Mouse (Mus musculus): Measurements from ENCODE around the gene Map2. TPM values are rescaled to one million over a fixed set of nuclear protein-coding genes. Genes with fewer than 3 reads are reported as not detected.

Gene Map2
- polyA plus RNA-seq (2012; ENCODE audit: insufficient read depth, insufficient read length, missing spikeins), result 1.5 and 2.0 TPM in 2 replicates

- Histone ChIP-seq H3K4me3 (ENCODE audit: insufficient read depth, low read length) (peak within 1 kb of the TSS; percentile 72), H3K27ac (ENCODE audit: insufficient read depth, low read depth, low read length) (no peak within 1 kb of the TSS), H3K4me1 (ENCODE audit: control insufficient read depth, insufficient read depth, low read length) (no peaks in the 10 kb centered on the region)
- TF ChIP-seq CTCF (IDR thresholded peaks at IDR 0.05; ENCODE audit: low read depth, low read length) (no peak), POLR2A (IDR thresholded peaks at IDR 0.05; ENCODE audit: borderline replicate concordance, low read depth, low read length) (no peak)
Measured at GRCm38 (mm10) chr1:66175041-66175665, at the start of gene Map2. Gene Map2, plus strand, starts transcription at chr1:66175273.

- no peak overlapping the region for H3K27ac ChIP-seq (ENCODE audit: insufficient read depth, low read depth, low read length)
- TF ChIP-seq POLR2A (IDR thresholded peaks at IDR 0.05; ENCODE audit: borderline replicate concordance, low read depth, low read length), result no peak
- no peak for TF ChIP-seq CTCF (IDR thresholded peaks at IDR 0.05; ENCODE audit: low read depth, low read length)
- no peak overlapping the region for H3K4me3 ChIP-seq (ENCODE audit: insufficient read depth, low read length)
- H3K4me1 ChIP-seq (ENCODE audit: control insufficient read depth, insufficient read depth, low read length), result no peaks in the 10 kb centered on the region
Measured at GRCm38 (mm10) chr1:66133014-66133413, 42.1 kb upstream of the Map2 start.

DNA sequence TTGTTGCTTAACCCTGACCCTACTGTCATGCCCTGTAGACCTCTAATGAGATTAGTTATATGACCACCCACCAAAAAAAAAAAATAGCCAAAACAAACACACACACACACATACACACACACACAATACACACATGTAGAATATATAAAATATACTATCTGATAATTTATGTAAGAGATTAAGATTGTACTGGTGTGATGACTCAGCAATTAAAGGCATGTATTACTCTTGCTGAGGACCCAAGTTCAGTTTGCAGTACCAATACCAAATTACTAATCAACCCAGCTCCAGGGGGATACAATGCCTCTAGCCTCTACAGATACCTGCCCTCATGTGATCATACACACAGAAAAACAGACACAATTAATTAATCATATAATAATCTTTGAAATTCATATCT is 39.7 kb upstream of the Map2 start:
- TF ChIP-seq CTCF (IDR thresholded peaks at IDR 0.05; ENCODE audit: low read depth, low read length) (no peak), POLR2A (IDR thresholded peaks at IDR 0.05; ENCODE audit: borderline replicate concordance, low read depth, low read length) (no peak)
- Histone ChIP-seq H3K4me1 (ENCODE audit: control insufficient read depth, insufficient read depth, low read length) (no peaks in the 10 kb centered on the region), H3K4me3 (ENCODE audit: insufficient read depth, low read length) (no peak overlapping the region), H3K27ac (ENCODE audit: insufficient read depth, low read depth, low read length) (no peak overlapping the region)

- H3K4me3 ChIP-seq (ENCODE audit: insufficient read depth, low read length), result no peak overlapping the region
- no peak overlapping the region for H3K27ac ChIP-seq (ENCODE audit: insufficient read depth, low read depth, low read length)
- H3K4me1 ChIP-seq (ENCODE audit: control insufficient read depth, insufficient read depth, low read length), result no peaks in the 10 kb centered on the region
- TF ChIP-seq POLR2A (IDR thresholded peaks at IDR 0.05; ENCODE audit: borderline replicate concordance, low read depth, low read length), result no peak
- no peak for TF ChIP-seq CTCF (IDR thresholded peaks at IDR 0.05; ENCODE audit: low read depth, low read length)
Measured at GRCm38 (mm10) chr1:66140686-66141085, 34.4 kb upstream of the Map2 start.

DNA sequence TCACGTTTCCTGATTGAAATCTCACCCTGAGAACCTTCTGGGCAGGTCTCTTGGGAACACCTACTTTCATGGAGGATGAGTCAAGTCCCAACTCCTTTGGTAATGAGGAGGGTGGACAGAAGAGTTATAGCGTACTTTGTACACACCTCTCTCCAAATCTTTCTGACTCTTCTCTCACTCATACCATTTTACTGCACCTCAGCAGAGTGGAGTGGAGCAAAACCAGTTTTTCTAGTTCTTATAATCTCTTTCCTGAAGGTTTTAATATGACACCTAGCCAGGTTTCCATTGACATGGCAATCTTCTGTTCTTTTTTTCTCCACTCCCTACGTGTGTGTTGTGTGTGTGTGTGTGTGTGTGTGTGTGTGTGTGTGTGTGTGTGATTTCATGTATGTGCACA is 29.9 kb upstream of the Map2 start:
- TF ChIP-seq POLR2A (IDR thresholded peaks at IDR 0.05; ENCODE audit: borderline replicate concordance, low read depth, low read length) (no peak), CTCF (IDR thresholded peaks at IDR 0.05; ENCODE audit: low read depth, low read length) (no peak)

DNA sequence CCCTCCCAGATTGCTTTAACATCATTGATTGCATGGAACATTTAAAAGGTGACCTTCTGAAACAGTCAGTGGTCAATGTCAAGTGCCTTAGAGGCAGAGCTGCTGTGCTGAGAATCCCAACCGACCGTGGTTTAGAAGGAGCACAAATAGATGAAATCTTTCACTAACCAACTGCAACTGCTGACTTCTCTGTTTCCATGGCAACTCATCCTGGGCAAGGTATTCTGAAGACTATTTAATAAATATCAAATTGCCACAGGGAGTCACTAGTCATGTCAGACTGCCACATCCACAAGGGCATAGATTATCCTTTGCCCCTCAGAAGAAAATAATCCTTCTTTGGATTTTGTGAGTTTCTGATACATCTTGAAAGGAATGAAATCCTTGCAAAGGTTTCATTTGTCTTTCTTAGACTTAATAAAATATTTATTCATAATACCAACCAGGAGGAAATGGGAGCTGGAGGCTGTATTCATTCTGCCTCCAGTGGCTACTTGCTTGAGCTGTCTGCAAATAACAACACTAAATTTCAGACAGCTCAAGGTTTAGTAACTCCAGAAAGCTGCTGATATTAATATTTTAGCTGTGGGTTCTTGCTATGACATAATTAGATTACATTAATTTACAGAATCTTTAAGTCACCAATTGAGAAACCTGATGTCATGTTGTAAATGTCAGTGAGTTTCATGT is 26.1 kb upstream of the Map2 start:
- no peak overlapping the region for H3K27ac ChIP-seq (ENCODE audit: insufficient read depth, low read depth, low read length)
- H3K4me3 ChIP-seq (ENCODE audit: insufficient read depth, low read length), result no peak overlapping the region
- H3K4me1 ChIP-seq (ENCODE audit: control insufficient read depth, insufficient read depth, low read length), result no peaks in the 10 kb centered on the region
- no peak for TF ChIP-seq POLR2A (IDR thresholded peaks at IDR 0.05; ENCODE audit: borderline replicate concordance, low read depth, low read length)
- no peak for TF ChIP-seq CTCF (IDR thresholded peaks at IDR 0.05; ENCODE audit: low read depth, low read length)

More for the DNA sequence above, 29.9 kb upstream of the Map2 start:
- Histone ChIP-seq H3K4me1 (ENCODE audit: control insufficient read depth, insufficient read depth, low read length) (no peaks in the 10 kb centered on the region), H3K4me3 (ENCODE audit: insufficient read depth, low read length) (no peak overlapping the region), H3K27ac (ENCODE audit: insufficient read depth, low read depth, low read length) (no peak overlapping the region)

DNA sequence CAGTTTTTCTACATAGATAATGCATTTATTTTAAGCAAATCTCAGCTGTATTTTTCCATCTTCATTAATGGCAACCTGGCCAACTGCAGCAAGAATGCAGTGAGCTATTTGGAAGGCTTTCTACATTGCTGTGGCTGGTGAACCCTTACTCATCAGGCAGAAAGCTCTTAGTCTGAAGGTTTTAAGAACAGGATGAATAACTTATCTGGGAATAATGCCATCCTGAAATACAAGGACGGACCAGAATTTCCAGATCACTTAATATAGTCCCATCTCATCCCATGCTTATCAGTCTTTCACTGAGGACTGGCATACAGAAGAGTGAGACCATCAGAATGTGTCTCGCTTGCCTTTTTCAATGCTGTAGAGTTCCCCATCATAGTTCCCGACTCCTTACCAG is 24.3 kb upstream of the Map2 start:
- no peaks in the 10 kb centered on the region for H3K4me1 ChIP-seq (ENCODE audit: control insufficient read depth, insufficient read depth, low read length)
- no peak for TF ChIP-seq CTCF (IDR thresholded peaks at IDR 0.05; ENCODE audit: low read depth, low read length)
- TF ChIP-seq POLR2A (IDR thresholded peaks at IDR 0.05; ENCODE audit: borderline replicate concordance, low read depth, low read length), result no peak
- no peak overlapping the region for H3K27ac ChIP-seq (ENCODE audit: insufficient read depth, low read depth, low read length)
- no peak overlapping the region for H3K4me3 ChIP-seq (ENCODE audit: insufficient read depth, low read length)

DNA sequence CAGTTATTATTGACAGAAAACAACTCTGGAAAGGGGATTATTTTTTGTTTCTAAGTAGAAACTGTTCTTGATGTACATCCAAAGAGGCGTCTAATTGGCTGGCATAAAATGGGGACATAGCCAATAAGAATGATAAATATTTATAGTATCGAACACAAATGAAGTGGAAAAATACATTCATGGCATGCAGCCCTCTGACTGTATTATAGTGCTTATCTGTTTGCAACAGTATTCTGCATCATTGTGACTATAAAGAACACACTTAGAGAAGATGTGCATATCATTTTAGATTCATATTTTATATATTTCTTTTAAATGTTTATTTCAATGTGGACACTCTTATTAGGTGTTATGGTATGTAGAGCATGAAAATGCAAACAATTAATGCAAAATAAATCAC is 17.9 kb upstream of the Map2 start:
- H3K27ac ChIP-seq (ENCODE audit: insufficient read depth, low read depth, low read length), result no peak overlapping the region
- no peak for TF ChIP-seq POLR2A (IDR thresholded peaks at IDR 0.05; ENCODE audit: borderline replicate concordance, low read depth, low read length)
- TF ChIP-seq CTCF (IDR thresholded peaks at IDR 0.05; ENCODE audit: low read depth, low read length), result no peak
- no peaks in the 10 kb centered on the region for H3K4me1 ChIP-seq (ENCODE audit: control insufficient read depth, insufficient read depth, low read length)
- H3K4me3 ChIP-seq (ENCODE audit: insufficient read depth, low read length), result no peak overlapping the region

DNA sequence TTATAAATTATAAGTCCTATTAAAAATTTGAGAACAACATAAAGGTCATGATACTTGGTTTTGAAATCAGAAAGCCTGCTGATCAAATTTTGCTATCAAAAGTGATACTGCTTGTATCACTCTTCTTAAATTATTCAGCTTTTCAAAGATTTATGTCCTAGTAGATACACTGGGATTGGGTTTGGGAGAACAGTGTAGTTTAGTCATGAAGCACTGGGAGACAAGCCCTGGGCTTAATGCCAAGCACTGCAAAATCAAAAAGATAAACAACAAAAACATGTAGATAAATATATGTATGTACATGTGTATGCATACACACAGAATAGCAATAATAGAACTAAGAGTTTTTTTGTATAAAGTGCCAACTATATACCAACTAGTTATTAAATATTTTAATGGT is 17.5 kb upstream of the Map2 start:
- no peak for TF ChIP-seq POLR2A (IDR thresholded peaks at IDR 0.05; ENCODE audit: borderline replicate concordance, low read depth, low read length)
- H3K27ac ChIP-seq (ENCODE audit: insufficient read depth, low read depth, low read length), result no peak overlapping the region

GRCm38 (mm10) chr1:66164648-66165047 is 10.4 kb upstream of the Map2 start:
- H3K27ac ChIP-seq (ENCODE audit: insufficient read depth, low read depth, low read length), result no peak overlapping the region
- TF ChIP-seq POLR2A (IDR thresholded peaks at IDR 0.05; ENCODE audit: borderline replicate concordance, low read depth, low read length) (no peak), CTCF (IDR thresholded peaks at IDR 0.05; ENCODE audit: low read depth, low read length) (no peak)
- H3K4me3 ChIP-seq (ENCODE audit: insufficient read depth, low read length), result no peak overlapping the region
- no peaks in the 10 kb centered on the region for H3K4me1 ChIP-seq (ENCODE audit: control insufficient read depth, insufficient read depth, low read length)

More for the DNA sequence above, 17.5 kb upstream of the Map2 start:
- H3K4me3 ChIP-seq (ENCODE audit: insufficient read depth, low read length), result no peak overlapping the region
- H3K4me1 ChIP-seq (ENCODE audit: control insufficient read depth, insufficient read depth, low read length), result no peaks in the 10 kb centered on the region

Data from bone marrow macrophage, adult 2 months (primary cell).